Mouse (Mus musculus): Measurements from ENCODE around the gene Btbd8. TPM values are rescaled to one million over a fixed set of nuclear protein-coding genes. Genes with fewer than 3 reads are reported as not detected.

The Btbd8 gene
- total and polyA plus RNA-seq, 3 experiments: 0.90 to 5.6 (median 5.1) TPM

GRCm38 (mm10) chr5:107498806-107499310 lies 61.1 kb downstream of the Btbd8 start:
- DNase-seq: no peak
- Histone ChIP-seq H3K4me3 (no peak overlapping the region), H3K36me3 (ENCODE audit: control insufficient read depth, insufficient read depth, low read length) (no peaks in the 10 kb centered on the region), H3K27me3 (ENCODE audit: control insufficient read depth, insufficient read depth, low read length) (no peaks in the 10 kb centered on the region), H3K27ac (no peak overlapping the region), H3K4me1 (ENCODE audit: control insufficient read depth, insufficient read depth, low read length) (no peaks in the 10 kb centered on the region), H3K9ac (ENCODE audit: low read depth, low read length) (no peak overlapping the region), H3K79me2 (replicated peaks; ENCODE audit: control insufficient read depth, insufficient read depth, low read length) (no peaks in the 10 kb centered on the region)
- WGBS: 91% methylated on average over 5 of the region's 5 CpGs
- no peak for TF ChIP-seq CTCF (IDR thresholded peaks at IDR 0.05)
- no peak for TF ChIP-seq EP300 (IDR thresholded peaks at IDR 0.05; ENCODE audit: insufficient read depth, low read depth, low read length)
- no peak for TF ChIP-seq POLR2A (IDR thresholded peaks at IDR 0.05; ENCODE audit: insufficient read depth, low read depth, low read length)
- intact Hi-C loops (cut with DNase I): no loop called here

GRCm38 (mm10) chr5:107499891-107500535 lies 62.2 kb downstream of the Btbd8 start:
- H3K9ac ChIP-seq (ENCODE audit: low read depth, low read length): no peak overlapping the region
- WGBS: 83% methylated on average over 5 of the region's 5 CpGs
- H3K4me3 ChIP-seq: no peak overlapping the region
- H3K27ac ChIP-seq: no peak overlapping the region
- H3K36me3 ChIP-seq (ENCODE audit: control insufficient read depth, insufficient read depth, low read length): no peaks in the 10 kb centered on the region
- H3K4me1 ChIP-seq (ENCODE audit: control insufficient read depth, insufficient read depth, low read length): no peaks in the 10 kb centered on the region
- intact Hi-C loops (cut with DNase I): no loop called here
- no peaks in the 10 kb centered on the region for H3K79me2 ChIP-seq (replicated peaks; ENCODE audit: control insufficient read depth, insufficient read depth, low read length)
- TF ChIP-seq CTCF (IDR thresholded peaks at IDR 0.05) (no peak), POLR2A (IDR thresholded peaks at IDR 0.05; ENCODE audit: insufficient read depth, low read depth, low read length) (no peak), EP300 (IDR thresholded peaks at IDR 0.05; ENCODE audit: insufficient read depth, low read depth, low read length) (no peak)
- no peaks in the 10 kb centered on the region for H3K27me3 ChIP-seq (ENCODE audit: control insufficient read depth, insufficient read depth, low read length)
- DNase-seq: no peak

DNA sequence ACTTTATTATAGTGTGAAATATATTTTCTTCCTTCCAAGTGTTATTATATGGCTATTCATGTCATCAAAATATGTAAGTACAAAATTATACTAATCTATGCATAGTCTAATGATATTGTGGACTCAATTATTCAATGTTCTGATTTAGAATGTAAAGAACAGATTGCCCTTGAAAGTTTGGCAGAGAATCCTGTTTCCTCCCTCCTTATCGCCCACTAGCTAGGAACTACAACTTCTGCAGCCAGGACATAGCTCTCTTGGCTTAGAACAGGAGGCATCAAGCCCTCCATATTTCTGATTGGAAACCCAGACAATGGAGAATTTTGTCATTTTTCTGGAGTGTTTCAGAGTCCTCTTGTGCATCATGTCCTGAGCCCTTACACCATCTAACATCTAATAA lies 62.9 kb downstream of the Btbd8 start:
- 72% methylated on average over 1 of the region's 1 CpGs for WGBS
- TF ChIP-seq EP300 (IDR thresholded peaks at IDR 0.05; ENCODE audit: insufficient read depth, low read depth, low read length): no peak
- TF ChIP-seq POLR2A (IDR thresholded peaks at IDR 0.05; ENCODE audit: insufficient read depth, low read depth, low read length): no peak
- TF ChIP-seq CTCF (IDR thresholded peaks at IDR 0.05): no peak

DNA sequence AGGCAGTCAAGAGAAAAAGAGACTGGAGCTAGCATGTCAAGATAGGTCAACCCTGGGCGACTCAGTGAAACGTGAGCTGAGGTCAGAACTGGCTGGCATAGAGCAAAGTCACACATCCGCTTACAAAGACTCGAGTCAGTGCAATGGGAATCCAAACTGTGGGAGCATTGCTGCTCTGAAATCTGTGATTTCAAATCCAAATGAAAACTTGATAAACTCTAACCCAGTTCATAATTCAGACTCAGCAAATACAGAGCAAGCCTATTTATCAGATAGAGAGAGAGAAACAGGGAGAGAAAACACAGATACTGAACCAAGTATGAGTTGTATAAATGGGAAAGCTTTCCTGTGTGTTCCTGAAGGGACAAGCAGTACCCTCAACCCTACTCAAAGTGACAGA lies 69.5 kb downstream of the Btbd8 start, which contains the start of gene Gm42669:
Gm42669 (plus strand) TSS at position 301 of the 400 bp plus-strand sequence.
- H3K4me1 ChIP-seq (ENCODE audit: control insufficient read depth, insufficient read depth, low read length): no peaks in the 10 kb centered on the region
- no peaks in the 10 kb centered on the region for H3K36me3 ChIP-seq (ENCODE audit: control insufficient read depth, insufficient read depth, low read length)
- H3K9ac ChIP-seq (ENCODE audit: low read depth, low read length): no peak within 1 kb of the TSS
- H3K4me3 ChIP-seq: no peak within 1 kb of the TSS
- no peaks in the 10 kb centered on the region for H3K27me3 ChIP-seq (ENCODE audit: control insufficient read depth, insufficient read depth, low read length)
- no peak for DNase-seq
- WGBS: 81% methylated on average over 4 of the region's 4 CpGs
- intact Hi-C loops (cut with DNase I): no loop called here
- no peak for TF ChIP-seq EP300 (IDR thresholded peaks at IDR 0.05; ENCODE audit: insufficient read depth, low read depth, low read length)
- TF ChIP-seq CTCF (IDR thresholded peaks at IDR 0.05): no peak
- no peak for TF ChIP-seq POLR2A (IDR thresholded peaks at IDR 0.05; ENCODE audit: insufficient read depth, low read depth, low read length)
- no peak within 1 kb of the TSS for H3K27ac ChIP-seq
- H3K79me2 ChIP-seq (replicated peaks; ENCODE audit: control insufficient read depth, insufficient read depth, low read length): no peaks in the 10 kb centered on the region

More for the DNA sequence above, 62.9 kb downstream of the Btbd8 start:
- H3K36me3 ChIP-seq (ENCODE audit: control insufficient read depth, insufficient read depth, low read length): no peaks in the 10 kb centered on the region
- no peaks in the 10 kb centered on the region for H3K4me1 ChIP-seq (ENCODE audit: control insufficient read depth, insufficient read depth, low read length)
- H3K4me3 ChIP-seq: no peak overlapping the region
- DNase-seq: no peak
- intact Hi-C loops (cut with DNase I): no loop called here
- no peaks in the 10 kb centered on the region for H3K79me2 ChIP-seq (replicated peaks; ENCODE audit: control insufficient read depth, insufficient read depth, low read length)
- H3K9ac ChIP-seq (ENCODE audit: low read depth, low read length): no peak overlapping the region
- no peaks in the 10 kb centered on the region for H3K27me3 ChIP-seq (ENCODE audit: control insufficient read depth, insufficient read depth, low read length)
- H3K27ac ChIP-seq: no peak overlapping the region

DNA sequence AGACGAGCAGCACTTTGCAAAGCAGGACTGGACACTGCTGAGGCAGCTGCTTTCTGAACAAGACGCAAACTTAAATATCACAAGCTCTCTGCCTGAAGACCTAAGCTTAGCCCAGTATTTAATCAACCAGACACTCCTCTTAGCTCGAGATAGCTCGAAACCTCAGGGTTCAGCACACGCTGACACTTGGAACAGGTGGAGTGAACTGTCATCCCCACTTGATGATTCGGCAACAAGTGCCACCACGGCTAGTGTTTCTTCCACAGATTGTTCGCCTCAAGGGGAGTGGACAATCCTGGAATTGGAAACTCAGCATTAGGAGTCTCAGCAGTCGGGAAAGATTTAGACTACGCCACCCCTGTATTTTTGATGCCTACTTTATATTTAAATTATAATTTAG lies 72.7 kb downstream of the Btbd8 start:
- H3K79me2 ChIP-seq (replicated peaks; ENCODE audit: control insufficient read depth, insufficient read depth, low read length): no peaks in the 10 kb centered on the region
- H3K27me3 ChIP-seq (ENCODE audit: control insufficient read depth, insufficient read depth, low read length): no peaks in the 10 kb centered on the region
- no peak for DNase-seq
- no peak overlapping the region for H3K9ac ChIP-seq (ENCODE audit: low read depth, low read length)
- intact Hi-C loops (cut with DNase I): loop anchor here (10.0 kb wide), 1 partner anchor 656 kb away; no protein-coding TSS in a partner anchor
- WGBS: 89% methylated on average over 10 of the region's 10 CpGs
- H3K27ac ChIP-seq: no peak overlapping the region
- no peak overlapping the region for H3K4me3 ChIP-seq
- TF ChIP-seq EP300 (IDR thresholded peaks at IDR 0.05; ENCODE audit: insufficient read depth, low read depth, low read length): no peak
- TF ChIP-seq CTCF (IDR thresholded peaks at IDR 0.05): no peak
- TF ChIP-seq POLR2A (IDR thresholded peaks at IDR 0.05; ENCODE audit: insufficient read depth, low read depth, low read length): no peak
- no peaks in the 10 kb centered on the region for H3K36me3 ChIP-seq (ENCODE audit: control insufficient read depth, insufficient read depth, low read length)
- H3K4me1 ChIP-seq (ENCODE audit: control insufficient read depth, insufficient read depth, low read length): no peaks in the 10 kb centered on the region

DNA sequence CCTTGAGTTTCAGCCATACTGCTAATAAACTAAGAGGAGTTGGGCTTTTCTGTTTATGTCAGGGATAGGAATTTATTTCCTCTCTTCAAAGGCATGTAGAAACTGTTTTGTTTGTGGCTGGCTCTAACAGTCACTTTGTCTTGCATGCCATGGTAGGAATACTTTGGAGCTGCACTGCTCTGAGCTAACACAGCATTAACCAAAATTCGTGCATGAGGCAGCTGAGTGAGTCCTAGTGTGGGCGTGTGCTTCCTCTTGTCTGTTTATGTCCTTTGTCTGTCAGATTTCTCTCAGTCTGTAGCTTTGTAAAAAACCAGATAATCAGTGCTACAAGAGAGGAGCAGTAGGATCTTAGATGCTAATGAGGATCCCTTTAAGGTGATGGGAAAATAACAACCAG lies 73.5 kb downstream of the Btbd8 start:
- H3K4me3 ChIP-seq: no peak overlapping the region
- TF ChIP-seq CTCF (IDR thresholded peaks at IDR 0.05): no peak
- TF ChIP-seq POLR2A (IDR thresholded peaks at IDR 0.05; ENCODE audit: insufficient read depth, low read depth, low read length): no peak
- no peak for TF ChIP-seq EP300 (IDR thresholded peaks at IDR 0.05; ENCODE audit: insufficient read depth, low read depth, low read length)
- H3K27me3 ChIP-seq (ENCODE audit: control insufficient read depth, insufficient read depth, low read length): no peaks in the 10 kb centered on the region
- no peaks in the 10 kb centered on the region for H3K36me3 ChIP-seq (ENCODE audit: control insufficient read depth, insufficient read depth, low read length)
- whole genome bisulfite sequencing: 46% methylated on average over 2 of the region's 2 CpGs
- H3K27ac ChIP-seq: no peak overlapping the region
- DNase-seq: no peak
- H3K4me1 ChIP-seq (ENCODE audit: control insufficient read depth, insufficient read depth, low read length): no peaks in the 10 kb centered on the region
- H3K9ac ChIP-seq (ENCODE audit: low read depth, low read length): no peak overlapping the region
- intact Hi-C loops (cut with DNase I): loop anchor here (10.0 kb wide), 1 partner anchor 657 kb away; no protein-coding TSS in a partner anchor
- H3K79me2 ChIP-seq (replicated peaks; ENCODE audit: control insufficient read depth, insufficient read depth, low read length): no peaks in the 10 kb centered on the region
